Mouse (Mus musculus) forebrain, embryonic 11.5 days (tissue): ENCODE data around the gene Nat9. TPM values are rescaled to one million over a fixed set of nuclear protein-coding genes. Genes with fewer than 3 reads are reported as not detected.

Experiments used
- ATAC-seq: fragments of 200-750 bp; cut with Nextera tagmentation; replicated peaks from 2 replicates; pipeline ENCODE4 v1.8.0; 2017; ENCODE audit warnings: moderate TSS enrichment; ENCODE audit not compliant: low FRiP score
- DNase-seq: peaks from one replicate; pipeline ENCODE4 v3.0.0-alpha.2; 2017; ENCODE audit warnings: low spot score
- H3K27ac ChIP-seq: fragments of 300-500 bp; sonication (generic); 2 replicates; pipeline ENCODE4 v1.5.1; 2014; ENCODE audit warnings: low read depth, low read length
- H3K27me3 ChIP-seq: fragments of 300-500 bp; sonication (generic); 2 replicates; pipeline ENCODE4 v1.6.1; 2014; ENCODE audit warnings: mild to moderate bottlenecking, low read length, mixed read lengths; ENCODE audit not compliant: control insufficient read depth, insufficient read depth
- H3K36me3 ChIP-seq: fragments of 300-500 bp; sonication (generic); 2 replicates; pipeline ENCODE4 v1.6.1; 2014; ENCODE audit warnings: mild to moderate bottlenecking, low read length, moderate library complexity, mixed read lengths; ENCODE audit not compliant: control insufficient read depth, insufficient read depth
- H3K4me1 ChIP-seq: fragments of 300-500 bp; sonication (generic); replicated peaks from 2 replicates; pipeline ENCODE4 v1.6.1; 2014; ENCODE audit warnings: low read length, mixed read lengths; ENCODE audit not compliant: control insufficient read depth, insufficient read depth
- H3K4me2 ChIP-seq: fragments of 300-500 bp; sonication (generic); 2 replicates; pipeline ENCODE4 v1.6.1; 2014; ENCODE audit warnings: low read depth, mild to moderate bottlenecking, low read length, moderate library complexity, mixed read lengths; ENCODE audit not compliant: severe bottlenecking
- H3K4me3 ChIP-seq: fragments of 300-500 bp; sonication (generic); 2 replicates; pipeline ENCODE4 v1.5.1; 2014; ENCODE audit warnings: low read depth, low read length
- H3K9ac ChIP-seq: fragments of 300-500 bp; sonication (generic); 2 replicates; pipeline ENCODE4 v1.6.1; 2014; ENCODE audit warnings: low read length
- H3K9me3 ChIP-seq: fragments of 300-500 bp; sonication (generic); 2 replicates; pipeline ENCODE4 v1.6.1; 2016; ENCODE audit warnings: low read length, mixed read lengths; ENCODE audit not compliant: control insufficient read depth
- WGBS: fragments of 180-500 bp; shearing (Covaris S2); extraction: QIAGEN DNeasy Blood & Tissue Kit; methylation state at CpG from one replicate; pipeline ENCODE4 v1.1.7; 2014; 5-methylcytosine and 5-hydroxymethylcytosine counted together
- polyA plus RNA-seq: library from polyadenylated mRNA; unstranded; fragments of >200 nt; fragmentation: Nextera tagmentation; extraction: Ambion mirVana; gene quantifications from 2 replicates; pipeline ENCODE4 v1.2.1, GENCODE M21; 2014

Nat9 gene
- polyA plus RNA-seq, 1 experiment from 2014 or later = 16.0 TPM

DNA sequence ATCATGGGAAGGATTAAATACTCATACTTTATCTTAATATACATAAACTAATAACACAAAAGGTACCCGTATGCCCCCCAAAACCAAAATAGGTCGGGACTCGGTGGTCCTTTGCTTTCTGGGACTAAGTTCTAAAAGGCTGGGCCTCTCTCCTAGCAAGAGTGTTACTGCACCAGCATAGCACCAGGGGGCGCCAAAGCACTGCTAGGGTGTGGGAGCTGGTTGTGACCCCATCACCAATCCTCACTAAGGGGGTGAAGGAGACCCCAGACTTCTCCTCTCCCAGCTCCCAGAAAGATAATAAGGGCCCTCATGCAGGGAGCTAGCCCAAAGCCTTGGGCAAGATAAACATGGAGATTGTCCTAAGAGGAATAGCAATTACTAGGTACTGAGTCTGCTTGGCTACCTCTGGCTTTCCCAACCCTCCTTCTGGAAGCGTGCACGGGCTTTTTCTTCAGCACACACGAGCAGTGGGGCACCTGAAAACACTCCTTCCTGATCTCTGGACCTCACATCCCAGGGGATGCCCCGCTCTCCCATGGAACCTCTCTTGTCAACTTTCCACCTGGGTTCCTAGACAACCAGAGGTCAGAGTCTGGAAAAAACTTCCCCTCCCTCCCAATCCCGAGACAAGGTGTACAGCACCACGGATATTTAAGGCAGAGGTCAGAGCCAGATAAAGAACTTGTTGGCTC, 26.6 kb downstream of the Nat9 start:
- no peak for ATAC-seq
- Histone ChIP-seq H3K27ac (no peak overlapping the region), H3K4me3 (no peak overlapping the region), H3K4me2 (no peak overlapping the region), H3K36me3 (no peaks in the 10 kb centered on the region), H3K27me3 (peaks cover 15% of the 10 kb centered on the region), H3K4me1 (peaks cover 7% of the 10 kb centered on the region), H3K9me3 (no peaks in the 10 kb centered on the region), H3K9ac (no peak overlapping the region)
- peak; percentile 90 for DNase-seq
- WGBS = 25% methylated on average over 10 of the region's 10 CpGs

- H3K4me2 ChIP-seq = no peak overlapping the region
- H3K27ac ChIP-seq = no peak overlapping the region
- H3K4me1 ChIP-seq = peaks cover 7% of the 10 kb centered on the region
- H3K9ac ChIP-seq = no peak overlapping the region
- ATAC-seq (no peak), DNase-seq (peak; percentile 78)
- no peak overlapping the region for H3K4me3 ChIP-seq
- peaks cover 16% of the 10 kb centered on the region for H3K27me3 ChIP-seq
- H3K9me3 ChIP-seq = no peaks in the 10 kb centered on the region
- 55% methylated on average over 11 of the region's 11 CpGs for whole genome bisulfite sequencing
- H3K36me3 ChIP-seq = no peaks in the 10 kb centered on the region
Observed at GRCm38 (mm10) chr11:115160016-115160797, 27.5 kb downstream of the Nat9 start.

- H3K9ac ChIP-seq = no peak overlapping the region
- H3K27ac ChIP-seq = no peak overlapping the region
- ATAC-seq = no peak
- no peak for DNase-seq
- peaks cover 4% of the 10 kb centered on the region; the same call in 1 of the 2 replicates for H3K4me1 ChIP-seq
- peaks cover 25% of the 10 kb centered on the region for H3K27me3 ChIP-seq
- H3K9me3 ChIP-seq = no peaks in the 10 kb centered on the region
- WGBS = 35% methylated on average over 12 of the region's 12 CpGs
- H3K4me3 ChIP-seq = no peak overlapping the region
- H3K4me2 ChIP-seq = no peak overlapping the region
- no peaks in the 10 kb centered on the region for H3K36me3 ChIP-seq
Observed at GRCm38 (mm10) chr11:115157933-115158719, 29.5 kb downstream of the Nat9 start.

- H3K4me3 ChIP-seq = no peak overlapping the region
- H3K27ac ChIP-seq = no peak overlapping the region
- no peak overlapping the region for H3K9ac ChIP-seq
- no peaks in the 10 kb centered on the region for H3K36me3 ChIP-seq
- H3K9me3 ChIP-seq = no peaks in the 10 kb centered on the region
- ATAC-seq (no peak), DNase-seq (no peak)
- H3K4me2 ChIP-seq = no peak overlapping the region
- 24% methylated on average over 5 of the region's 5 CpGs for WGBS
- peaks cover 5% of the 10 kb centered on the region; the same call in 1 of the 2 replicates for H3K4me1 ChIP-seq
- peaks cover 16% of the 10 kb centered on the region for H3K27me3 ChIP-seq
Observed at GRCm38 (mm10) chr11:115155053-115155634, 32.5 kb downstream of the Nat9 start.

DNA sequence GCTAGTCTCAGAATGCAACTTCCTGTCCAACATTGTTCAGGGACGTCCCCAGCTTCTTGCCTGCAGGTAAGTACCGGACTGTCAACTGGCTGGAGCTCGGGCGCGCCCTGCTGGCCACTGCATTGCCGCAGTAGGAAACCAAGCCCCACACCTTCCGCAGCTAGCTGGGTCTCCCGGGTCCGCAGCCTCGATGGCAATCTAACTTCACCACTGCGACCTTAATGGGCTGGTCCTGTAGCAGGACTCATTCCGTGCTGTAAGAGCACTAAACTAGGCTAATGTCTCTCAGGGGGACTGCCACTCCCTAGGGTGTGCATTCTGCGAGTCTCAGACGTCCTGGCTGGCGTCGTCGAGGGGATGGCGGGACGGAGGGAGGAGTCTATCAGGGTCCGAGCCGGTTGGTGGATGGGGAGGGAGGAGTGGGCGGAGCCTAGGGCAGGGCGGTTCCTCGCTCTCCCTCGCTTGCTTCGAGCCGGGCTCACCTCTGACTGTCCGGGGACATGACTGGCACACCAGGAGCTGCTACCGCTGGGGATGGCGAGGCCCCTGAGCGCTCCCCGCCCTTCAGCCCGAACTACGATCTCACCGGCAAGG, 33.9 kb downstream of the Nat9 start:
- H3K27me3 ChIP-seq = peaks cover 16% of the 10 kb centered on the region
- H3K9me3 ChIP-seq = no peaks in the 10 kb centered on the region
- ATAC-seq (peak; percentile 74), DNase-seq (peak; percentile 87)
- 1% methylated on average over 35 of the region's 35 CpGs for WGBS
- peak overlapping the region; percentile 35; the same call in 1 of the 2 replicates for H3K4me2 ChIP-seq
- H3K4me1 ChIP-seq = peaks cover 5% of the 10 kb centered on the region; the same call in 1 of the 2 replicates
- H3K36me3 ChIP-seq = no peaks in the 10 kb centered on the region
- H3K27ac ChIP-seq = no peak overlapping the region
- peak overlapping the region; percentile 22 for H3K4me3 ChIP-seq
- no peak overlapping the region for H3K9ac ChIP-seq

GRCm38 (mm10) chr11:115153088-115153487, 34.6 kb downstream of the Nat9 start:
- Histone ChIP-seq H3K36me3 (no peaks in the 10 kb centered on the region), H3K27ac (no peak overlapping the region), H3K9ac (no peak overlapping the region), H3K27me3 (peaks cover 16% of the 10 kb centered on the region), H3K9me3 (no peaks in the 10 kb centered on the region), H3K4me3 (no peak overlapping the region), H3K4me1 (peaks cover 5% of the 10 kb centered on the region; the same call in 1 of the 2 replicates), H3K4me2 (no peak overlapping the region)
- WGBS = 78% methylated on average over 9 of the region's 9 CpGs
- ATAC-seq (no peak), DNase-seq (no peak)

GRCm38 (mm10) chr11:115151755-115152429, 35.8 kb downstream of the Nat9 start:
- Histone ChIP-seq H3K4me3 (peak overlapping the region; percentile 20; the same call in 1 of the 2 replicates), H3K4me1 (peaks cover 5% of the 10 kb centered on the region; the same call in 1 of the 2 replicates), H3K27ac (no peak overlapping the region), H3K36me3 (no peaks in the 10 kb centered on the region), H3K27me3 (peaks cover 16% of the 10 kb centered on the region), H3K9ac (peak overlapping the region; percentile 55), H3K9me3 (no peaks in the 10 kb centered on the region), H3K4me2 (peak overlapping the region; percentile 57)
- ATAC-seq = peak; percentile 72
- peak; percentile 91 for DNase-seq
- WGBS = 9% methylated on average over 15 of the region's 15 CpGs
